Mouse (Mus musculus): ENCODE data around the gene Gm15448. TPM values are rescaled to one million over a fixed set of nuclear protein-coding genes. Genes with fewer than 3 reads are reported as not detected.
"Not testable (repeated sequence)": the region's sequence is repeated elsewhere in the genome, so short reads cannot be mapped to it uniquely, and the experiment has no call there.

The Gm15448 gene
- polyA plus RNA-seq (2012; rRNA removed): 0.45 and 0.62 TPM in 2 replicates

- not testable (repeated sequence) for DNase-seq (ENCODE audit: low read depth)
Observed at GRCm38 (mm10) chr7:3825599-3825998, at the start of gene Gm15448. Gm15448 (minus strand) TSS chr7:3825687.

GRCm38 (mm10) chr7:3875032-3875431 lies 49.5 kb upstream of the Gm15448 start:
- not testable (repeated sequence) for DNase-seq (ENCODE audit: low read depth)

GRCm38 (mm10) chr7:3844951-3845350 lies 19.5 kb upstream of the Gm15448 start, which contains the start of gene Pira2:
Pira2 (minus strand) TSS chr7:3845051.
- DNase-seq (ENCODE audit: low read depth): not testable (repeated sequence)

DNA sequence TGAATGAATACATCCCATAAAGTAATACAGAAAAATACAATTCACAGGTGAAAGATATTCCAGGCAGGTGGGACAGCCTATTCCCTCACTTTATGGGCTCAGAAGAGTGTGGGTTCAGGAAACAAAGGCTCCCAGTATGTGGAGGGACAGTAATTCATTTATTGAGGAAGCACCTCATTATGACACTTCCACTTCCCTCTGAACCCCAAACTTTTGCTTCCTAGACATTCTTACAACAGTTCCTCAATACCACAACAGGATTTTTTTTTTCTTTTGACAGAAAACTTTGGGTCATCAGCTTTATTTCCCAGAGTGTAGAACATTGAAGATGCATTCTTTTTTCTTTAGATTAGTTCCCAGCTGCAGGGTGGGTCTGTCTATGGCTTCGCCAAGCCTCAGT lies 12.4 kb upstream of the Gm15448 start:
- DNase-seq (ENCODE audit: low read depth): not testable (repeated sequence)

- DNase-seq (ENCODE audit: low read depth): not testable (repeated sequence)
Observed at GRCm38 (mm10) chr7:3830633-3831032, 5.1 kb upstream of the Gm15448 start.

- not testable (repeated sequence) for DNase-seq (ENCODE audit: low read depth)
Observed at GRCm38 (mm10) chr7:3811912-3812311, 13.6 kb downstream of the Gm15448 start.

- DNase-seq (ENCODE audit: low read depth): not testable (repeated sequence)
Observed at GRCm38 (mm10) chr7:3802935-3803334, 22.6 kb downstream of the Gm15448 start.

DNA sequence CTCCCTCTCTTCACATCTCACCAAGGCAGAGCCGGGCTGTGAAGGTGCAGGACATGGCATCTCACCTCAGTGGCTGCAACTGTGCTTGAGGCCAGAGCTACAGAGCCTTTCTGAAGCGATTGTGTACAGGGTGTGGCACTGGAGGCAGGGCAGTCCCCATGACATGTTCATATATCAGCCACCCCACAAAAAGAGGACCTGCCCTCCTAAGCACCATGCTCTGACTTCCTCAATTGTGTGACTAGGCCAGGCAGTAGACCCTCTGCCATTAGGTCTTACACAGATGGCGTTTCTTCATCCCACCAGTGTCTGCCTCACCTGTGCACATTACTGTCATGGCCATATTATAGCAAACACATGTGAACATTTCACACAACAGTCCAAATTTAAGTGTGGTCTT lies 25.5 kb downstream of the Gm15448 start:
- not testable (repeated sequence) for DNase-seq (ENCODE audit: low read depth)

DNA sequence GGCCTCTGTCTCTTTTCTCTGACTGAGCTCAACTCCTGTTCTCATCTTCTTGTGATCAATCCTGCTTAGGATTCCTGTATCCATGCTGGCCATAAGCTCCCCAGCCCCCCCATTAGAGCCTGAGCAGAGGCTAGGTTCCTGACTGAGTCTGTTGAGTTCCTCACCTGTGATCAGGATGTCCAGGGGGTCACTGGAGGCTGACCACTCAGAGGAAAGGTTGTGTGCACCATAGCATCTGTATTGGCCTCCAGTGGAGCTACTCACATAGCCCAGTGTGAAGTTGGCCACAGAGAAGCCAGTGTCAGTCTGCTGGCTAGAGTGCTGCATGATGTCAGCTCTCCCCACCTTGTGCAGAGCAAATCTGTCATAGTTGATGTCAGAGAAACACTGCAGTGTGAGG lies 29.2 kb downstream of the Gm15448 start:
- DNase-seq (ENCODE audit: low read depth): not testable (repeated sequence)

Other genes starting within 250 kb of the Gm15448 start
- 0.20 TPM in 2 replicates for gene Oscar, start 209.5 kb downstream of the Gm15448 start, polyA plus RNA-seq (2012; rRNA removed)
- 230 and 382 TPM in 2 replicates for gene Ndufa3, start 208.3 kb downstream of the Gm15448 start, polyA plus RNA-seq (2012; rRNA removed)
- 9.3 and 11.5 TPM in 2 replicates for gene Tfpt, start 195.8 kb downstream of the Gm15448 start, polyA plus RNA-seq (2012; rRNA removed)
- 28.9 and 29.8 TPM in 2 replicates for gene Prpf31, start 195.7 kb downstream of the Gm15448 start, polyA plus RNA-seq (2012; rRNA removed)
- gene Cnot3, start 180.4 kb downstream of the Gm15448 start, polyA plus RNA-seq (2012; rRNA removed): 30.7 and 57.8 TPM in 2 replicates
- 4.5 and 5.0 TPM in 2 replicates for gene Leng1, start 159.8 kb downstream of the Gm15448 start, polyA plus RNA-seq (2012; rRNA removed)
- 91.0 and 95.0 TPM in 2 replicates for gene Tmc4, start 148.1 kb downstream of the Gm15448 start, polyA plus RNA-seq (2012; rRNA removed)
- 100 and 114 TPM in 2 replicates for gene Tsen34, start 132.8 kb downstream of the Gm15448 start, polyA plus RNA-seq (2012; rRNA removed)
- gene Mboat7, start 132.2 kb downstream of the Gm15448 start, polyA plus RNA-seq (2012; rRNA removed): 43.9 and 47.7 TPM in 2 replicates
- gene Rps9, start 121.7 kb downstream of the Gm15448 start, polyA plus RNA-seq (2012; rRNA removed): 2,234 and 2,492 TPM in 2 replicates
- gene Pirb, start 105.3 kb downstream of the Gm15448 start, polyA plus RNA-seq (2012; rRNA removed): 10.7 and 16.1 TPM in 2 replicates
- gene Pira2, start 19.4 kb upstream of the Gm15448 start, polyA plus RNA-seq (2012; rRNA removed): 0.43 and 1.3 TPM in 2 replicates
- gene Gm14548, start 72.4 kb upstream of the Gm15448 start, polyA plus RNA-seq (2012; rRNA removed): 1.3 and 3.4 TPM in 2 replicates
- gene Lilra6, start 89.8 kb upstream of the Gm15448 start, polyA plus RNA-seq (2012; rRNA removed): 1.8 and 2.0 TPM in 2 replicates
- gene Lair1, start 237.5 kb upstream of the Gm15448 start, polyA plus RNA-seq (2012; rRNA removed): 5.2 and 7.0 TPM in 2 replicates